Mouse (Mus musculus): ENCODE data around the gene Gm21985.

Gm21985 gene

GRCm38 (mm10) chr2:112332051-112332898 lies 66.2 kb downstream of the Gm21985 start:
- no peak for DNase-seq (ENCODE audit: low spot score)

GRCm38 (mm10) chr2:112337211-112337610 lies 71.1 kb downstream of the Gm21985 start:
- no peak for DNase-seq (ENCODE audit: low spot score)

DNA sequence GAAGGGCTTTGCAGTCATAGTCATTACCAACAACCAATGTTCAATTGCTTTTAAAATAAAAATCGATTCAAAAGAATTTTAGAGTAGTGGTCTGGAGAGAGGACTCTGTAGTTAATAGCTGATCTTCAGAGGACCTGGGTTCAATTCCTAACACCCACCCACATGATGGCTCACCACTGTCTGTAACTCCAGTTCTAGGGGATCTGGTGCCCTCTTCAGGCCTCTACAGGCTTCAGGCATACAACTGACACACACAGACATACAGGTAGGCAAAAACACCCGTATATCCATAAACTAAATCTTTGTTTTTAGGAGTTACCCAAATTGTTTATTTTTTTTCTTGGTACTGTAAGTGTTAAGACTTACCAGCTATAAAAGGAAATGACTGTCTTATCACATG lies 73.6 kb downstream of the Gm21985 start:
- DNase-seq (ENCODE audit: low spot score) = no peak

DNA sequence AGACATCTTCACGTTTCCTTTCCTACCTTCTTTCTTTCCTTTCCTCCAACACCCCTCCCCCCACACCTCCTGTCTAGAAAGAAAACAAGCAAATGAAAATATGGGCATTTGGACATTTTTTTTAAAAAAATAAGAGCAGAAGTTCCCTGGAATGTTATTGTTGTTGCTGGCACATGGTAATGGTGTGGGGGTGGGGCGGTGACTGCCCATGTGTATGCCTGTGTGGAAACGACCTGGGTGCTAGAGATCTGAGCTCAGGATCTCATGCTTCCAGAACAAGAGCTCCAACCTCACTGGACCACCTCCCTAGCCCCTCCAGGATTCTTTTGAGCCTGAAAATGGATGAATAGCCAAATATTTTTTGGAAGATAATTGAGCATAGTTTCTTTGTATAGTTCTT lies 75.0 kb downstream of the Gm21985 start:
- DNase-seq (ENCODE audit: low spot score) = no peak

- no peak for DNase-seq (ENCODE audit: low spot score)
These were observed 82.1 kb downstream of the Gm21985 start for GRCm38 (mm10) chr2:112348246-112348645.

- no peak for DNase-seq (ENCODE audit: low spot score)
These were observed 87.8 kb downstream of the Gm21985 start for GRCm38 (mm10) chr2:112353685-112354455.

- DNase-seq (ENCODE audit: low spot score) = no peak
These were observed 93.5 kb downstream of the Gm21985 start for GRCm38 (mm10) chr2:112359611-112360010.

GRCm38 (mm10) chr2:112360012-112360780 lies 94.1 kb downstream of the Gm21985 start:
- DNase-seq (ENCODE audit: low spot score) = no peak

DNA sequence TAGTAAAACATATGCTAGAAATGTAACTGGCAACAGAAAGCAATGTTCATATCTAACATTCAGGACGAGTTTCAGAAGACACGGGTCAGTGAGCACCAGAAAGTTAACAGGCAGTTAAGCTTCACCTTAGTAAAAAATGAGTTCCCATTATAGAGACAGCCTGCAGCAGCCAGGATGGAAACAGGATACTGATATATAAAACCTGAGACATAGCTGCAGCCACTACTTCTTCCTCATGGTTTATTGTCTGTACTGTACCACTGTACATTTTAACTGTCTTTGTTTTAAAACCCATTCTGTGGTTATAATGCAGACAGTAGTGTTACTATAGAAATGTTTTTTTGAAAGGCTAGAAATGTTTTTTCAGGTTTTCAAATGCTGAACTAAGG lies 94.7 kb downstream of the Gm21985 start:
- DNase-seq (ENCODE audit: low spot score) = no peak

GRCm38 (mm10) chr2:112367222-112367621 lies 101.1 kb downstream of the Gm21985 start:
- no peak for DNase-seq (ENCODE audit: low spot score)

GRCm38 (mm10) chr2:112367726-112368673 lies 101.9 kb downstream of the Gm21985 start, which contains the start of gene Emc4:
Gene Emc4, minus strand, starts transcription at chr2:112368027.
- DNase-seq (ENCODE audit: low spot score) = peak; percentile 80

GRCm38 (mm10) chr2:112369941-112370340 lies 103.8 kb downstream of the Gm21985 start:
- no peak for DNase-seq (ENCODE audit: low spot score)

- no peak for DNase-seq (ENCODE audit: low spot score)
These were observed 107.0 kb downstream of the Gm21985 start for GRCm38 (mm10) chr2:112373141-112373540.

- no peak for DNase-seq (ENCODE audit: low spot score)
These were observed 108.5 kb downstream of the Gm21985 start for GRCm38 (mm10) chr2:112374610-112375009.

GRCm38 (mm10) chr2:112378973-112379898 lies 113.1 kb downstream of the Gm21985 start, which contains the start of gene Katnbl1:
Gene Katnbl1, plus strand, starts transcription at chr2:112379211.
- peak; percentile 84 for DNase-seq (ENCODE audit: low spot score)

DNA sequence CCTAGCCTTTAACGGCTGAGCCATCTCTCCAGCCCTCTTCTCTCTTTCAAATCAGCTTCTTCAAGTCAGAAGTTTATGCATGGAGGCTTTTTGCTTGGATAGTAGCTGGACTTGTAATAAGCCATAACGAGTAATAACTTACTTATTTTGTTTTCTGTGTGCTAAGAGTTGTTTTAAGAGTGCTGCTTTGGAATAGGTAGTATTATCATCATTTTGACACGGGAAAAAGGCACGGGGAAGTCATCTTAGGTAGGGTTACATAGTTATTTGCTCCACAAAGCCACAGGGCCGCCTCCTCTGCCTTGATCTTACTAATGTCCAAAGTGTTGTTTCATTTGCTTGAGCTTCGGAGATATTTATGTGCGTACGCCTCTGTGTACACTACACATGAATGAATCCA lies 114.0 kb downstream of the Gm21985 start:
- DNase-seq (ENCODE audit: low spot score) = no peak

DNA sequence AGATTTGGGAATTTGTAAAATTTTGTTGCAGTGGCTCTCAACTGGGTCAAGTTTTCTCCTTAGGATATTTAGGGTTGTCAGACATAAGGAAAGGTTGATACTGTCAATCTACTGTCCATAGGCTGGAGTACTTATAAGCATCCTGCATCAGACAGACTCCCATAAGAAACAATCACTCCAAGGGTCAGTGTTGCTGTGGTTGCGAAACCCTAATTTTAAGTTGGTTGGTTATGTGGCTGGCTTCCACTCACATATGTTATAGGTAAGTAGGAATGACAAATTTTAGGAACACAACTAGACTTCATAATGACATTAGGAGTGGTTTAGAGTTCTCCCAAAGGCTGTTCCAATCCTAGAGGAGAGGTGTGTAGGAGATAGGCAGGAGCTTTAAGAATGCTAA lies 115.1 kb downstream of the Gm21985 start:
- DNase-seq (ENCODE audit: low spot score) = no peak

GRCm38 (mm10) chr2:112390843-112391242 lies 124.7 kb downstream of the Gm21985 start:
- no peak for DNase-seq (ENCODE audit: low spot score)

DNA sequence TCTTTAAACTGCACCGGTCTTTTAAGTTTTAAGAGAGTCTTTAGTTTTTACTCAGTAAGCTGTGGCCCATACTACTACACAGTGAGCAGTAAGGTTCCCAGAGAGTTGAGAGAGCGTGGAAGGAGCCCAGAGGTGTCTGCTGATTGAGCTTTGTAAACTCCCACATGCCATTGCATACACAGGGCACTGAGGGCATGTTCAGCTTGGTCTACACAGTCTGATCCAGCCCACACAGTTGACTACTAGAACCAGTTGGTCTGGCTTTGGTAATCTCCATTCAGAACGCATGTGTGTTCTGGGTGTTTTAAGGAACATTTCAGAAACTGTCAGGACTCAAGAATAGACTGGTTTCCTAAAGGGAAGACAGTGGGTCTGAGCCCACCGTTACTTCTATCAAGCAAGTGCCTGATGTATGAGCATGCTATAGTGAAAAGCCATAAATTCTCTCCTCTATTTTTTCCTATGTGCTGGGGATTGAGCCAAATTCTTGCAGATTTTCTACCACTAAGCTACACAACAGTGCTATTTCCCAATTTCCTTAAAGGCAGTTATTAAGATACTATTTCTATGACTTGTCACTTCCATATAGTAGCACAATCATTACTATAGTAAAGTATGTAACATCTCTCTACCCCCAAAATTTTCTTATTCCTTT lies 125.4 kb downstream of the Gm21985 start:
- DNase-seq (ENCODE audit: low spot score) = no peak
